ENCODE assay signal across 19 mouse cellular contexts in the genomic region with DNA sequence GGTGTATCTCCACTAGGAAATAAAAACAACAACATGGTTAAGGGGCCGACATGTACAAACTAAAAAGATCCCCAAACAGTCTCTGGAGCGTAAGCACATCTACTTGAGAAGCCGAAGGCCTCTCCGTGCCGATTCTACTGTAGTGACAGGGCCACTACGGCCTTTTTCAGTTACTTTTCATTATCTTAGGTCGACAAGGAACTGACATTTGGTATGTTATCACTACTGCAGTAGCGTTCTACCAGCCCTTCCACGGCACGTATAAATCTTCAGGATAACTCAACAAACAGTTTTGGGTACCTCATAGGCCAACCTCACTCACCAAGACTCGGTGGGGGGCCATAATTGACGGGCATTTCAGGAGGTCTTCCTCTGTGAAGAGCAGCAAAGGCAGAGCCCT.
"Had no signal": no experiment of that assay in that cellular context is flagged by ENCODE, and none has a peak within 500 bp of the region (broad histone marks: within the 10 kb centered on the region; RNA-seq: fewer than 3 reads in every experiment).

No protein-coding gene starts in this region.

- ATAC-seq: midbrain, embryonic 16.5 days had no signal

- H3K9ac ChIP-seq: lung, embryonic 14.5 days; midbrain, embryonic 12.5 days; neural tube, embryonic 13.5 days; neural tube, embryonic 15.5 days; stomach, embryonic 15.5 days had no signal

- H3K4me1 ChIP-seq: midbrain, embryonic 10.5 days; midbrain, embryonic 12.5 days; neural tube, embryonic 13.5 days; neural tube, embryonic 15.5 days; stomach, embryonic 15.5 days had no signal

- H3K4me2 ChIP-seq: lung, embryonic 14.5 days; midbrain, embryonic 12.5 days; neural tube, embryonic 13.5 days; neural tube, embryonic 15.5 days; stomach, embryonic 15.5 days had no signal

- H3K4me3 ChIP-seq: megakaryocyte, embryonic 14.5 days; midbrain, embryonic 10.5 days; midbrain, embryonic 12.5 days; myocyte; neural tube, embryonic 13.5 days; neural tube, embryonic 15.5 days; stomach, embryonic 15.5 days had no signal

- H3K27me3 ChIP-seq: megakaryocyte, embryonic 14.5 days; midbrain, embryonic 12.5 days; neural tube, embryonic 13.5 days; neural tube, embryonic 15.5 days; stomach, embryonic 15.5 days had no signal

- DNase-seq: lung, adult 18-20 months; lung, embryonic 14.5 days; lung, postnatal 10 days; lung, postnatal 4 days; midbrain, embryonic 14.5 days; retina, postnatal 1 day; right cerebral cortex, adult 18-20 months; thymus, adult 2 months; thymus, postnatal 25 days; thymus, postnatal 4 days had no signal

- H3K9me3 ChIP-seq: megakaryocyte, embryonic 14.5 days; midbrain, embryonic 10.5 days; midbrain, embryonic 12.5 days; neural tube, embryonic 13.5 days; neural tube, embryonic 15.5 days; stomach, embryonic 15.5 days had no signal

- H3K27ac ChIP-seq: midbrain, embryonic 10.5 days; midbrain, embryonic 12.5 days; neural tube, embryonic 13.5 days; neural tube, embryonic 15.5 days; stomach, embryonic 15.5 days; stomach, postnatal 0 days had no signal
